Mouse (Mus musculus) spleen, adult 2 months (tissue): ENCODE results near the gene Kcnc3.

Experiments used
- CTCF ChIP-seq: fragments of 200-500 bp; IDR thresholded peaks from 2 replicates; pipeline ENCODE4 v1.5.1; 2011; ENCODE audit warnings: mild to moderate bottlenecking, inconsistent platforms; ENCODE audit not compliant: insufficient read depth, insufficient read length, insufficient replicate concordance; ENCODE audit errors: extremely low read depth
- POLR2A ChIP-seq: fragments of 200-500 bp; IDR thresholded peaks from 2 replicates; pipeline ENCODE4 v1.6.1; 2011; ENCODE audit warnings: low read depth, low read length, inconsistent platforms

DNA sequence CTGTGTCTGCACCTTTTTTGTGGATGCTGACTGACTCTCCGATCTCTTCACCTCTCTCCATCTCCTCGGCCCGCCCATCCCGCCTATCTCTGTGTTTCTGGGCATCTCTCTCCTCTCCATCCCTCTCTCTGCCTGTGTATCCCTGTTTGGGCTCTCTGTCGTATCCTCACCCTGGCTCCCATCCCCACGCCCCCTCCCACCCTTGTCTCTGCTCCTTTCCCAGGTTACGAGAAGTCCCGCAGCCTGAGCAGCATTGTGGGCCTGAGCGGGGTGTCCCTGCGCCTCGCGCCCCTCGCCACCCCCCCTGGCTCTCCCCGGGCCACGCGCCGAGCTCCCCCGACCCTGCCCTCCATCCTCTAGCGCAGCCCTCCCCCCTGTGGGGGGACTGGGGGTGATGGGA lies 11.2 kb downstream of the Kcnc3 start:
- TF ChIP-seq CTCF (no peak), POLR2A (no peak)
